Mouse (Mus musculus): ENCODE measurements around the gene Hesx1. TPM values are rescaled to one million over a fixed set of nuclear protein-coding genes. Genes with fewer than 3 reads are reported as not detected.

Hesx1 gene
- polyA plus RNA-seq, 1 experiment from 2014 or later, result not detected

DNA sequence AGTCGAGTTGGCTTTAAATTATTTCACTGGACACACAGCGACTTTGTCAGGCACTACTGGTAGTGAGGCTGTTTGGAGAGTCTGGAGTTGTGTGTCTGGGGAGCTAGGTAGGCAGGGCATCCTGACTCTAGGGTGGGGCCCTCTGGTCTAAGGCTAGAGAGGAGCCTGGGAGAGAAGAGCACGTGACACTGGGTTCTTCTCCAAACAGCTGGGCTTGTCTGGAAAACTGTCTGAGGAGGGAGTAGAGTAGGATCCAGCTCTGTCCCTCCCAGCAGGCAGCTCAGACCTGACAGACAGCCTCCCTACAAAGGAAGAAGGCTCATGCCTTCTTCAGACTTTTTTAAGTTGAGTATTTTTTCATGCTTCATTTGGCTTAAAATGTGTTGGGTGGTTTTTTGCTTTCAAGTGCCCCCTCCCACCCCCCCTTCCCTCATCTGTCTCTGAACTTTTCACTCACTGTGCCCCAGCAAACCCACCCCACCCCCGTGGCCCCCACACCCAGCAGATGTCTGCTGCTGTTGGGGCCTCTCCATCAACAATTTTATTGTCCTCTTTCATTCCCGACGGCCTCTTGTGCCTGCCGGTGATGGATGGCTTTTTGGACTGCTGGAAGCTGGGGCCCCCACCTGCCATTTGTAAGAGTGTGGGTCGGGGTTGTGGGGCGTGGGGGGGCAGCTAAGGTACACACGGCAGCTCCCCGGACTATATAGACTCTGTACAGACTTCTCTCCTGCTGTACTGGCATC, 50.2 kb downstream of the Hesx1 start:
- no peak overlapping the region; the same call in 1 of the 2 replicates for H3K27ac ChIP-seq
- H3K27me3 ChIP-seq, result peaks cover 33% of the 10 kb centered on the region
- H3K9ac ChIP-seq, result no peak overlapping the region
- H3K4me2 ChIP-seq, result no peak overlapping the region; the same call in 1 of the 2 replicates
- WGBS, result 7% methylated on average over 11 of the region's 11 CpGs
- H3K9me3 ChIP-seq (replicated peaks), result no peaks in the 10 kb centered on the region
- H3K4me3 ChIP-seq, result no peak overlapping the region
- H3K4me1 ChIP-seq, result peaks cover 36% of the 10 kb centered on the region
- no peaks in the 10 kb centered on the region for H3K36me3 ChIP-seq (ENCODE audit: poor library complexity, severe bottlenecking)
- no peak for ATAC-seq

DNA sequence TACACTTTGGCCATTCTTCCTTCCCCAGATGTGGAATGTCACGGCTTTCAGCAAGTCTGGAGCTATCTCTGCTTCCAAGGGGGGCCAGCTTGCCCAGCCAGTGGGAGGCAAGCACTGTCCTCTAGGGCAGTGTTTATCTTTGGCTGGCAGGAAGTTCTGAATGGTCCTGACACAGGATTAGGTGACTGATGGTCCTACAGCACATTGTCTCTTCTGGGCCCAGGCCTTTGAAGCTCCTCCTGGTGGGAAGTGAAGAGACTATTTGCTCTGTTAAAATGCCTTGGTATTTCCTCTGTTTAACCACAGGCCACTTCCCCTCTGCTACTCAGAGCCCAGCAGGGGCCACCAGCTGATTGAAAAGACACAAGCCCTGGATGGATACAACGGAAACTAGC, 50.7 kb downstream of the Hesx1 start:
- no peak for ATAC-seq
- H3K9me3 ChIP-seq (replicated peaks), result no peaks in the 10 kb centered on the region
- H3K4me1 ChIP-seq, result peaks cover 36% of the 10 kb centered on the region
- no peak overlapping the region for H3K4me2 ChIP-seq
- H3K4me3 ChIP-seq, result no peak overlapping the region
- H3K27me3 ChIP-seq, result peaks cover 27% of the 10 kb centered on the region
- no peaks in the 10 kb centered on the region for H3K36me3 ChIP-seq (ENCODE audit: poor library complexity, severe bottlenecking)
- H3K9ac ChIP-seq, result no peak overlapping the region
- no peak overlapping the region; the same call in 1 of the 2 replicates for H3K27ac ChIP-seq
- WGBS, result 17% methylated on average over 2 of the region's 2 CpGs

- Histone ChIP-seq H3K9me3 (replicated peaks) (no peaks in the 10 kb centered on the region; the same call in 1 of the 2 replicates), H3K27me3 (peaks cover 9% of the 10 kb centered on the region), H3K9ac (no peak overlapping the region), H3K4me1 (peaks cover 54% of the 10 kb centered on the region), H3K27ac (no peak overlapping the region), H3K36me3 (ENCODE audit: poor library complexity, severe bottlenecking) (no peaks in the 10 kb centered on the region), H3K4me2 (no peak overlapping the region), H3K4me3 (no peak overlapping the region)
- no peak for ATAC-seq
- 12% methylated on average over 8 of the region's 8 CpGs for WGBS
These were observed 54.2 kb downstream of the Hesx1 start for GRCm38 (mm10) chr14:27048231-27048956.

DNA sequence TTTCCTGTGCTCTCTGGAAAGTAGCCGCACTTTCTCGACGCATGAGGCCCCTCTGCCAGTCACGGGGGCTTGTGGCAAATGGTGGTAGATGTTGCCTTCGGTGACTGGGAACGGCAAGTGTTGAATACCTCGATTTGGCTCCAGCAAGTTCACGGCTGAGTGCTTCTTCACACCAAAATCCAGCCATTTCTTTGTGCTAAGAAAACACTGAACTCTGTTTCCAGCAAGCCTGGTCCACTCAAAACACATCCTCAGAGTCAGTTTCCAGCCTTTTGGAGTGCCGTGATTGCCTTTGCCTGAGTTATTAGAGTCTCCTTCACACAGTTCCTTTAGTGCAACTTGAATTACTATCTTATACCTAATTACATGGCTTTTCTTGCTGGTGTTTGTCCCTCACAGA, 55.8 kb downstream of the Hesx1 start:
- Histone ChIP-seq H3K27ac (peak overlapping the region; percentile 49), H3K4me2 (no peak overlapping the region), H3K36me3 (ENCODE audit: poor library complexity, severe bottlenecking) (no peaks in the 10 kb centered on the region), H3K9me3 (replicated peaks) (no peaks in the 10 kb centered on the region; the same call in 1 of the 2 replicates), H3K9ac (no peak overlapping the region), H3K27me3 (peaks cover 9% of the 10 kb centered on the region), H3K4me1 (peaks cover 37% of the 10 kb centered on the region), H3K4me3 (no peak overlapping the region)
- WGBS, result 8% methylated on average over 9 of the region's 9 CpGs
- ATAC-seq, result no peak

GRCm38 (mm10) chr14:27050560-27051510, 56.6 kb downstream of the Hesx1 start:
- Histone ChIP-seq H3K27ac (peak overlapping the region; percentile 49), H3K27me3 (peaks cover 9% of the 10 kb centered on the region), H3K4me1 (peaks cover 35% of the 10 kb centered on the region), H3K4me3 (no peak overlapping the region), H3K9ac (no peak overlapping the region; the same call in 1 of the 2 replicates), H3K36me3 (ENCODE audit: poor library complexity, severe bottlenecking) (no peaks in the 10 kb centered on the region), H3K4me2 (peak overlapping the region; percentile 33), H3K9me3 (replicated peaks) (no peaks in the 10 kb centered on the region; the same call in 1 of the 2 replicates)
- WGBS, result 11% methylated on average over 18 of the region's 18 CpGs
- peak; percentile 65; the same call in 1 of the 2 replicates for ATAC-seq

GRCm38 (mm10) chr14:27051511-27051895, 57.3 kb downstream of the Hesx1 start:
- Histone ChIP-seq H3K4me3 (no peak overlapping the region), H3K9ac (no peak overlapping the region), H3K27me3 (peaks cover 9% of the 10 kb centered on the region), H3K4me1 (peaks cover 35% of the 10 kb centered on the region), H3K27ac (peak overlapping the region; percentile 49), H3K36me3 (ENCODE audit: poor library complexity, severe bottlenecking) (no peaks in the 10 kb centered on the region), H3K9me3 (replicated peaks) (no peaks in the 10 kb centered on the region; the same call in 1 of the 2 replicates), H3K4me2 (no peak overlapping the region)
- WGBS, result 37% methylated on average over 5 of the region's 5 CpGs
- no peak for ATAC-seq

Other genes starting within 250 kb of the Hesx1 start
- 0.11 TPM in 1 of 2 replicates, not detected in the other for gene Asb14, start 99.9 kb upstream of the Hesx1 start, polyA plus RNA-seq (2015; fragmentation: Nextera tagmentation; extraction: Ambion mirVana)
- 62.0 and 70.0 TPM in 2 replicates for gene Appl1, start 23.2 kb upstream of the Hesx1 start, polyA plus RNA-seq (2015; fragmentation: Nextera tagmentation; extraction: Ambion mirVana)
- gene Il17rd, start 44.5 kb downstream of the Hesx1 start, polyA plus RNA-seq (2015; fragmentation: Nextera tagmentation; extraction: Ambion mirVana), result 1.9 and 2.3 TPM in 2 replicates
- 1.5 and 1.6 TPM in 2 replicates for gene Arhgef3, start 120.5 kb downstream of the Hesx1 start, polyA plus RNA-seq (2015; fragmentation: Nextera tagmentation; extraction: Ambion mirVana)